Mouse (Mus musculus): ENCODE measurements around the gene Pir. TPM values are rescaled to one million over a fixed set of nuclear protein-coding genes. Genes with fewer than 3 reads are reported as not detected.

Gene Pir
- total RNA-seq (2021): 1 to 10 TPM; 6.6 to 7.8 TPM
- long read RNA-seq, partial matches to known transcripts: 0 of 5 reads
- long read RNA-seq, other reads (novel, unspliced or antisense): 1 of 5 reads

- peak; percentile 8 to 50 for DNase-seq (ENCODE audit: low spot score in 2 of 2)
Observed at GRCm38 (mm10) chrX:164269285-164269761, at the start of gene Pir. Gene Pir (plus strand): TSS chrX:164269371.

- DNase-seq (ENCODE audit: low spot score in 2 of 2): no peak
Observed at GRCm38 (mm10) chrX:164221989-164222388, 47.2 kb upstream of the Pir start.

DNA sequence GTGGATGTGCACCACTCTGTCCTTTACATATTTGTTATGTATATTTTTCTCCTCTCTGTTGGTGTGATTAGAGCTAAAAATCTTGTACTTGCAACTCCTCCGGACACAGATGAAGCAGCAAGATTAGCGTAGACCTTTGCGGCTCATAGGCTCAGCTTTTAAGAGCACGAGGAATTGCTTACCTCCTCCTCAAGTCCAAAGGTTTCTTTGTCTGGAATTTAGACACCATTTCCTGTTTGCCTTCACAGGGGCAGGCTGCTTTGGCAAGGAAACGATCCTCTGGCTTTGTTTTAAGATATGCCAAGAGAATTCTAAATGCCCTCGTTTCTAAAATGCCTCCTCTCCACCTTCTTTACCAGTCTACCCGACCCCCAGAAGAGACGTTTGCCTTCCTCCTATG, 35.8 kb upstream of the Pir start:
- no peak for DNase-seq (ENCODE audit: low spot score in 2 of 2)

DNA sequence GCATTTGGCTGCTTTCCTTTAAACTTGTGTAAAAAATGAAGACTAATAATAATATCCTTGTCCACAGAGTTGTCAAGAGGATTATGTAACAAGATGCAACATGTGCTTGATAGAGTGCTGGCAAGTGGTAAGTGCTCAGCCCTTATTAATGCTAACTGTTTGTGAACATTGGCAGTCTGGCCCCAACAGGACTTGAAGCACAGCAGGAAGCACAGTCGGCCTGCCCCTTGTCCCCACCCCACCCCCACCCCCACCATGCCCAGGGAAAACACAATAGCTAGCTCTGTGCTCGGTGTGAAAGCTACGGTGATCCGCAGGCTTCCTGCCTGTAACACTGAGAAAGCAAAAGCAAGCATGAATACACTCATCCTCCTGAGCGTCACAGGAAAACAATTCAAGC, 23.5 kb upstream of the Pir start:
- peak in 1 of 2 experiments; percentile 6 for DNase-seq (ENCODE audit: low spot score in 2 of 2)

DNA sequence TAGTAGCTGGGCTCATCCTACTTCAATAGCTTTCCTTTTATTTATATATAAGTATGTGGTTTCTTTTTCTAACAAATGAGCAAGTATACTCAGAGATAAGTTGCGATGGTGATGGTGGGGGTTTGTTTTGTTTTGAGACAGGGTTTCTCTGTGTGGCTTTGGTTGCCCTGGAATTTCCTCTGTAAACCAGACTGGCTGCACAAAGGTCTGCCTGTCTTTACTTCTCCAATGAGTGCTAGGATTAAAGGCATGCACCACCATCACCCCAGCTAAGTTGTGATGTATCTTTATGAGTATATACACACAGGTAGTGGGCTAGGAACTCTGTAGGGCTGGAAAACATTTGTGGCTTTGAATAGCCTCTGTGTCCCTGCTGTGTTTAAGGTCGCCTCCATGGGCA, 22.4 kb upstream of the Pir start:
- DNase-seq (ENCODE audit: low spot score in 2 of 2): no peak

GRCm38 (mm10) chrX:164256527-164256926, 12.6 kb upstream of the Pir start:
- DNase-seq (ENCODE audit: low spot score in 2 of 2): no peak

GRCm38 (mm10) chrX:164258057-164258456, 11.1 kb upstream of the Pir start, which contains the start of gene Bmx:
Gene Bmx (minus strand): TSS chrX:164258193.
- DNase-seq (ENCODE audit: low spot score in 2 of 2): no peak

DNA sequence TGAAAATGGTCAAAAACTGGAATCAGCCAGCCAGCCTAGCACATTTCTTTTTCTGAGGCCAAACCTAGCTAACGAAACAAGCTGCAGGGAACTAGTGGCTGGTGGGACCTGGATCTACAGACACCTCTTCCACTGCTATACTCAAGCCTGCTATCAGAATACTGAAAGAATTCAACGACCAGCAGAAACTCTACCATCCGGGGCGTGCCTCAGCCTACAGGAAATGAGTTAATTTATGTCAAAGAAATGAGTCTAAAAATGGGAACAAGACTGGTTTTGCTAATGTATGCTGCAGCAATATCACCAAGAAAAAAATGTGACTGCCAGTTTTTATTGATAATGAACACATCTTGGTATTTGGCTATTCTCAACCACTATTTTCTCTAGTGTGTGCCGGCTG, 10.5 kb upstream of the Pir start:
- DNase-seq (ENCODE audit: low spot score in 2 of 2): no peak

DNA sequence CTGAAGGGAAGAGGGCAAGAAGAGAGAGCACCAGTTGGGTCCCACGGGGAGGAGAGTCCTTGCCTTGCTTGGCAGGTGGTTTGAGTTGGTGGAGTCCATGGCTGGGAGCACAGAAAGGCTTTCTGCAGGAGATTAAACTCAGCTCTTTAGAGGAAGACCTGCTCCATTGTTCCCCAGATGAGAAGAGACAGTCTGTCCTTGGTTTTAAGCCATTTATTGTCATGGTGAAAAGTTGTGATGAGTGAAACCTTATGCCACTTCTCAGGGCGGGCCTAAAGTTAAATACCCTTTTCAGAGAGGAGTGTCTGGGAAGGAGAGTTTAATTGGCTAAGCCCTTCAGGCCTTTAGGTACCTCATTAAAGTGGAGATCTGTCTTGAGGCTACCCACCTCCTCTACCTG, 6.9 kb upstream of the Pir start:
- DNase-seq (ENCODE audit: low spot score in 2 of 2): no peak

- DNase-seq (ENCODE audit: low spot score in 2 of 2): no peak
Observed at GRCm38 (mm10) chrX:164264861-164265260, 4.3 kb upstream of the Pir start.

DNA sequence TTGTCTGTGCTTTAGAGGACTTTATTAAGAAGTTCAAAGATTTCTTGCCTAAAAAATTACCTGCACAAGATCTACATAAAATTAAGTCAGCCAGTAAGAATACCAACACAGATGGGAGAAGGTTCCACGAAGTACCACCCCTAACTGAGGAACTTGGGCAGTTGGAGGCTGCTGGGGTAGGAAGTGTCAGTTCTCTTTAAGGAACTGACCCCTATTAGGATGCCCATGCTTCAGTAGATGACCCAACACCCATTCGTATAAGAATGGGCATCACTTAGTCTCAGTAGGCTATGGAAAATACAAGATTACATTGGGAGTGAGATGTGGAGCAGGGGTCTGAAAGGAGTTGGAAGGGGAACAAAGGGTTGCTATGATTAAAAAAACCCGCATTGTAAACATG, 1.4 kb downstream of the Pir start:
- DNase-seq (ENCODE audit: low spot score in 2 of 2): no peak

GRCm38 (mm10) chrX:164275536-164275935, 6.4 kb downstream of the Pir start:
- DNase-seq (ENCODE audit: low spot score in 2 of 2): no peak

DNA sequence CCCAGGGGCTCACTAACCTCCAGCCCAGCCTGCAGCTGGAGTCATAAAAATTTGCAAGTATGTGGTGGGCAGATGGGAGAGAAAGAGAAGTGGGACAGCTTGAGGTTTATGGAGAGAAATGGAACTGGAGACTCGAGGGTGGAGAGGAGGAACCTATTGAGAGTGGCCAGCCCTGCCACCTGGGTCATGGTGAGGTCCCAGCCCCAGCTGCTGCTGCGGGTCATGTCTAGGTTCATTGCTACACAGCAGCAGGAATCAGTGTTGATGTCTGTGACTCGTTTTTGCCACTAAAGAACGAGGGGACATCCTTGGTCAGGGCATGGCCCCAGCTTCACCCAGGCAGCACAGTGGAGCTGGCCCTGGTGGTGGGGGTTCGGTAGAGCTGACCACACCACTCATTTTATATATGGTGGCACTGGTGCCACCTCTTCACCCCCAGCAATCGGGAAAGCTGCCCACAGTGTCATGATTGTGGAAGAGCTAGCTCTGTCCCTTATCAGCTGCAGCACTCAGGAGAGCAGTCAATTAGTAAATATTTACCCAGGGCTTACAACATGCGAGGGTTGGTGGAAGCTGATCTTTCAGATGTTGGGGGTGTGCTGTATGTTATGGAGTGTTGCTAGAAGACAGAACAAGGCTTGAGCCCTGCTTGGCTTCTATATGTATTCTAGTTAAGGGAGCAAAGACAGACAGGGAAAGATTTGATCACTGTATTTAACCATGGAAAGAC, 11.9 kb downstream of the Pir start:
- DNase-seq (ENCODE audit: low spot score in 2 of 2): no peak

GRCm38 (mm10) chrX:164283808-164284207, 14.6 kb downstream of the Pir start:
- no peak for DNase-seq (ENCODE audit: low spot score in 2 of 2)

- DNase-seq (ENCODE audit: low spot score in 2 of 2): peak in 1 of 2 experiments; percentile 5
Observed at GRCm38 (mm10) chrX:164287077-164287476, 17.9 kb downstream of the Pir start.

- DNase-seq (ENCODE audit: low spot score in 2 of 2): no peak
Observed at GRCm38 (mm10) chrX:164291147-164291546, 22.0 kb downstream of the Pir start.

- DNase-seq (ENCODE audit: low spot score in 2 of 2): no peak
Observed at GRCm38 (mm10) chrX:164306250-164306649, 37.1 kb downstream of the Pir start.

- DNase-seq (ENCODE audit: low spot score in 2 of 2): no peak
Observed at GRCm38 (mm10) chrX:164313876-164314275, 44.7 kb downstream of the Pir start.

GRCm38 (mm10) chrX:164318554-164318953, 49.4 kb downstream of the Pir start:
- DNase-seq (ENCODE audit: low spot score in 2 of 2): no peak

- DNase-seq (ENCODE audit: low spot score in 2 of 2): no peak
Observed at GRCm38 (mm10) chrX:164320031-164320430, 50.9 kb downstream of the Pir start.

DNA sequence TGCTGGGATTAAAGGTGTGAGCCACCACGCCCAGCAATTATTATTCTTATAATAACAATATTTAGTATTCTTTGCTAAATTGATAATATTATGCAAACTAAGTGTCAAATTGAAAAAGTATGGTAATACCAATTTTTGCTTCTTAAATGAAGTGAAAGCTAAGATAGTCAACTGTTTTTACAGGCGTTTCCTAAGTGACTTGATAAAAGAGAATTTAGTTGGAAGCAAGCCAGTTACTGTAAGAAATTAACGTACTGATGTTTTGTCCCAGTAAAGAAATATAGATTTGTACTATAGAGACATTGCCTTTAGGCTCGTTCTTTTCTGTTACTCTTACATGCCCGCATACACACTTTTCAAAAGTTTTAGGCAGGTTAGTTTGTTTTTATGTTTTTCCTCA, 53.3 kb downstream of the Pir start:
- DNase-seq (ENCODE audit: low spot score in 2 of 2): no peak

DNA sequence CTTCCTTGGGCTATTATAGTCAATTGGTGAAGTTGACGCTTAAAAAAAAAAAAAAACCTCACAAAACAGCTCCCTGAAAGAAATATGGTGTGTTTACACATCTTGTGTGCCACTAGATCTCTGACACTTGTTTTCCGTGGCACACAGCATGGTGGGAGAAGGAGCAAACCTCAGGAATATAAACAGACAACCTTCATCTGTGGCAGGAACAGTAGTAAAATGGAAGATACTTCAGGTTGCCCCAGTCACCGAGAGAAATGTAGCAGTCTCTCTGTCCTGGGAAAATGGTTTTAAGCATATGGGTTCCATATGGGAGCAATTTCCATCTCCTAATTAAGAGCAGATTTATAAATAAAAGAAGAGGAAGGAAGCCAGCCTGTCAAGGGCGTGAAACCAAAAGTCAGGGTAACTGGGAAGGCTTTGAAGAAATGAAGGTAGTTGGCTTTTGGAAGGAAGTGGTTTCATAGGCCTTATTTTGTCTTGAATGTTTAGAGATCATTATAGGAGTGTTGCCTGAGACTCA, 54.3 kb downstream of the Pir start:
- no peak for DNase-seq (ENCODE audit: low spot score in 2 of 2)

GRCm38 (mm10) chrX:164330351-164330750, 61.2 kb downstream of the Pir start:
- no peak for DNase-seq (ENCODE audit: low spot score in 2 of 2)
